Mouse (Mus musculus) cerebellum, adult 2 months (tissue): ENCODE results near the gene Mtfp1. TPM values are rescaled to one million over a fixed set of nuclear protein-coding genes. Genes with fewer than 3 reads are reported as not detected.
"Not testable (repeated sequence)": the region's sequence is repeated elsewhere in the genome, so short reads cannot be mapped to it uniquely, and the experiment has no call there.

Experiments
- DNase-seq, 2 experiments: peaks; one replicate each; pipeline ENCODE4 v3.0.0; 2021
- H3K27ac ChIP-seq: fragments of 200-500 bp; 2 replicates; pipeline ENCODE4 v1.5.1; 2012; ENCODE audit warnings: low read length, control low read depth, inconsistent platforms; ENCODE audit not compliant: insufficient read depth
- H3K27me3 ChIP-seq: fragments of 200-500 bp; 2 replicates; pipeline ENCODE4 v1.6.1; 2012; ENCODE audit warnings: inconsistent platforms, mild to moderate bottlenecking, low read length, moderate library complexity; ENCODE audit not compliant: control insufficient read depth, insufficient read depth
- H3K4me1 ChIP-seq: fragments of 200-500 bp; 2 replicates; pipeline ENCODE4 v1.6.1; 2011; ENCODE audit warnings: low read length; ENCODE audit not compliant: control insufficient read depth, insufficient read depth
- H3K4me3 ChIP-seq: fragments of 200-500 bp; replicated peaks from 2 replicates; pipeline ENCODE3; 2011; ENCODE audit warnings: mild to moderate bottlenecking, low read depth, low read length, control low read depth; ENCODE audit not compliant: insufficient read depth
- CTCF ChIP-seq: fragments of 200-500 bp; IDR thresholded peaks from 2 replicates; pipeline ENCODE4 v1.5.1; 2011; ENCODE audit warnings: low read depth, mild to moderate bottlenecking, control low read depth, low read length, moderate library complexity, borderline replicate concordance; ENCODE audit not compliant: insufficient read depth
- POLR2A ChIP-seq: fragments of 200-500 bp; IDR thresholded peaks from 2 replicates; pipeline ENCODE4 v1.6.1; 2011; ENCODE audit warnings: low read length, control low read depth, borderline replicate concordance; ENCODE audit not compliant: insufficient read depth
- WGBS: fragments of 180-500 bp; shearing (Covaris S2); methylation state at CpG from one replicate; pipeline ENCODE4 v1.1.7; 2018; 5-methylcytosine and 5-hydroxymethylcytosine counted together
- polyA plus RNA-seq: library from polyadenylated mRNA; depleted of rRNA; stranded (reverse); fragments of >200 nt; gene quantifications from 2 replicates; pipeline ENCODE4 v1.2.3, GENCODE M21; 2012

The Mtfp1 gene
- polyA plus RNA-seq, 1 experiment = 65.2 TPM

DNA sequence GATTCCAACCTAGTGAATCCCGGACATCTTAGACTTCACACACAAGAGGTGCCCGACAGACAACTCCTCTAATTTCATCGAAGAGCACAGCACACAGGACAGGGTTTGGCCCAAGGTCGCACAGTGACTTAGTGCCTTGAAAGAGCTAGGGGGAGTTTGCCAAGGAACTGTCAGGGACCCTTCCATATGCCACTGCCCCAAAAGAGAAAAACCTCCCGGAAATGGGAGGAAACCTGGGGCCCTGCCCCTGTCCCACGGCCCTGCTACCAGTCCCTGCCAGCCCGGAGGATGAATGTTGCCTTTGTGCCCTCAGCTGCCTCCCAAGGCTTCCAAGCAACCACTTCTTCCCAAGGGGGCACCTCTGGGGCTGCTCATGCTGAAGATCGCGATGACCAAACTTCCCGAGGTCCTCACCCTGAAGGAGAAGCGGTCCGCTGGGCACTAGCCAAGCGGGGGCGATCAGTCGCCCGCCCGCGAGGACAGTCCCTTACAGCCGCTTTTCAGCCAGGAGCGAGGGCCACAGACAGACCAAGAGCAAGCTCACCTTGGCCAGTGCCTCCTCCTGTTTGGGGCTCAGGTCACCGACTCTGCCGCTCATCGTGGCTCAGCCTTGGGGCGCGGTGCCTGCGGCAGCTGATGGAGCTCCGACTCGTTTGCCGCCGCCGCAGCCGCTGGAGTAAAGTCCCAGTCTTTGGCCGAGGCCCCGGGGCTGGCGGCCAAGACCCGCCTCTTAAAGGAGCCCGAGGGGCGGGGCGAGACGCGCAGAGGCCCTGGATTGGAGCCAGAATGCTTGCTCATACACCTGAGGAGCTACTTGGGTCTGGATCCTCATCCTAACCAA is 23.1 kb upstream of the Mtfp1 start:
- peak overlapping the region; percentile 18; the same call in 1 of the 2 replicates for H3K27ac ChIP-seq
- H3K4me3 ChIP-seq = peak overlapping the region; percentile 77
- H3K27me3 ChIP-seq = no peaks in the 10 kb centered on the region
- TF ChIP-seq CTCF (no peak), POLR2A (peak; percentile 38; the same call in 1 of the 2 replicates)
- 1% methylated on average over 41 of the region's 41 CpGs for WGBS
- peaks cover 8% of the 10 kb centered on the region; the same call in 1 of the 2 replicates for H3K4me1 ChIP-seq
- DNase-seq = peak; percentile 81 to 83

DNA sequence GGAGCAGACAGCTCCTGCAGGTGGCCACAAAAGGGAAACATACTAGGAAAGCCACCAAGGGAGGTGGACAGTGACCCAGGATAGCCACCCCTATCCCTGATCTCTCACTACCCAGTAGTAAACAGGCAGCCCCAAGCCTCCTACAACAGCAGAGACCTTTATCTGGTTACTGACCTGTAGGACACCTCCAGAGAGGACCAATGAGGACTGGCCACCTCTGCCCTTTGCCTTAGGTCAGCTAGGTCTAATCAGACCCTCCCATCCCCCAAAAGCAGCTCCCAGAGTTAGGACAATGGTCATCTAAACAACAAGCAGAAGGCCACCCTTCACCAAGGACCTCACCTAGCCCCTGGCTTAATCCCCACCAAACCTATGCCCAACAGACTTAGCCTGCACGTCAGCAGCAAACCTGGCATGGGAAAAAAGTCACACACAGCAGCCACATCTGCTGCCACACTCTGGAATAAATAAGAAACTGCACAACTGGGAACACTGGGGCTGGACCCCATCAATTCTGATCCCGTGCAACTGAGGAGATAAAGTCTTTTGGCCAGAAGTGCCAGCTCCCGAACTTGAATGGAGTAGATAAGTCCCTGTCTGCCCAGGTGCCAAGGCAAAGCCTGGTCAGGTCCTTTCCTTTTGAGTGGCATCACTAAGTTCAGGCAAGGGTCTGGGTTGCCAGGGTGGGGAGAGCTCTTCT is 22.3 kb upstream of the Mtfp1 start:
- WGBS = 45% methylated on average over 3 of the region's 3 CpGs
- TF ChIP-seq POLR2A (no peak), CTCF (no peak)
- Histone ChIP-seq H3K27me3 (no peaks in the 10 kb centered on the region), H3K27ac (no peak overlapping the region), H3K4me3 (peak overlapping the region; percentile 77), H3K4me1 (peaks cover 8% of the 10 kb centered on the region; the same call in 1 of the 2 replicates)
- no peak for DNase-seq

DNA sequence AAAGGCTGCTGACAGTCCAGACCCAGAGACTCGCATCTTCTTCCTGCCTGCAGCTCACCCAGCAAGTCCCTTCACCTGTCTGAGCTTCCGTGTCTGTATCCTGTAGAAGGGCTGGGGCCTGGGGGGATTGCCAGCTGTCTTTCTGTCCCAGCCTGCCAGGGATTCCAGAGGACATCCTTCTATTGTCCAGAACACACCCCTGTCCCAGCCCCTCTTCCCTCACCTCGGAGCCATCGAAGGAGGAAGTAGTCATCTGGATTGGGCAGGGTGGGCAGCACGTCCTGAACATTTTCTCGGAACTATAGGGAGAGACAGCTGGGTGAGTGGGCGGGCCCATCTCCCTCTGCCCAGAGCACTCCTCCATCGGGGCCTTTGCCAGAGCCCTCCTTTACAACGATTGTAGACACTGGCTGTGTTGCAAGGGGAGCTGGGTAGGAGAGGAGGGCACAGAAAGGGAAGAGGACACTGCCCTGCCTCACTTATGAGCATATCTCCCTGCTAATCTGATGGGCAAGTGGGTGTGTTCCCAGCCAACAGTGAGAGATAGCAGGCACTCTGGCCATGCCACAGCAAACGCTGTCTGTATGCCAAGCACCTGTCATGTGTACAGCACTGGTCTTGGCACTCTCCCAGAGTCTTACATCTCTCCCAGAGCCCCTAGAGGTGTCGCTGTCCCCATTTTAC is 21.4 kb upstream of the Mtfp1 start:
- 36% methylated on average over 11 of the region's 11 CpGs for WGBS
- Histone ChIP-seq H3K27me3 (no peaks in the 10 kb centered on the region), H3K4me3 (no peak overlapping the region), H3K27ac (no peak overlapping the region), H3K4me1 (peaks cover 8% of the 10 kb centered on the region; the same call in 1 of the 2 replicates)
- no peak for DNase-seq
- TF ChIP-seq POLR2A (no peak), CTCF (no peak)

DNA sequence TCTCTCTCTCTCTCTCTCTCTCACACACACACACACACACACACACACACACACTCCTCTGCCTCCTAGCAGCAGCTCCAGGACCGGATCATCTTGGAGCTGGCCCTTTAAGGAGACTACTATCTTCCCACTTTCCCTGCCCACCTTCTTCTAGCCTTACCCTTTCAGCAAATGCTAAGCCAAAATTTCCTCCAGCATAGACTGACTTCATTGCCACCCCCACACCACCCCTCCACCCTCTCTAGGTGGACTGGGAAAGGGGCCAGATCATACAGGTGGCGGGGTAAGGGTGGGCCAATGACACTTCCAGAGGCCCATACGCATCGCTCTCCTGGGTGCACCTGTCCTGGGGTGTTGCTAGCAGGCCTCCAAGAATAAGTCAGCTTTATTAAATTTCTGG is 20.2 kb upstream of the Mtfp1 start:
- DNase-seq = no peak
- Histone ChIP-seq H3K4me1 (peaks cover 8% of the 10 kb centered on the region; the same call in 1 of the 2 replicates), H3K4me3 (no peak overlapping the region), H3K27me3 (no peaks in the 10 kb centered on the region), H3K27ac (no peak overlapping the region)
- 80% methylated on average over 4 of the region's 4 CpGs for WGBS
- TF ChIP-seq POLR2A = no peak
- no peak for TF ChIP-seq CTCF

DNA sequence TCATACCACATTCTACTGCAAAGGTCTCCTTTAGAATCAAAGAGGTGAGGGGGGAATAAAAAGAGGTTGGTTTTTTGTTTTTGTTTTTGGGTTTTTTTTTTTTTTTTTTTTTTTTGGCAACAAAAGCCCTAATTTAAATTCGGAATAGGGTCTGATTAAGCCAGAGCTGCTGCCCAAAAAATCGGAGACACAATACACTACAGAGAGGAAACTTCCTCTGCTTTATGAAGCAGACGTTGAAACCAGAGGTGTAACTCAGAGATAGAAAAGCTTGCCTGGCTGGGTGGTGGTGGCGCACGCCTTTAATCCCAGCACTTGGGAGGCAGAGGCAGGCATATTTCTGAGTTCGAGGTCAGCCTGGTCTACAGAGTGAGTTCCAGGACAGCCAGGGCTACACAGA is 19.3 kb upstream of the Mtfp1 start:
- not testable (repeated sequence) for H3K4me1 ChIP-seq, H3K27me3 ChIP-seq, H3K27ac ChIP-seq, DNase-seq, H3K4me3 ChIP-seq
- WGBS = 76% methylated on average over 6 of the region's 6 CpGs

DNA sequence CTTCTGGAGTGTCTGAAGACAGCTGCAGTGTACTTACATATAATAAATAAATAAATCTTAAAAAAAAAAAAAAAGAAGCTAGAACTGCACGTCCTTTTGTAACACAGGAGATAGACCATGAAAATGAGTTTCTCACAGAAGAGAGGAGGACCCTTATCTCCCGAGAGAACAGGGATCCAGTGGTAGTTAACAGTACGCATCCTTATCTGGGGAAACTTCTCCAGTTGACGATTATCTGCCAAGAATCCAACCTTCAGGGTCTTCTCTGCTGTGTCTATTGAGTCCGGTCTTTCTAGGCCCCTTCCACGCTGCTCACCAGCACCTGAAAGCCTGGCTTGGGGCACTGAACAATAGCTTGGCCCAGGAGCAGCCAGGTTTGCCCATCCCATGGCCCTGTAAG is 18.7 kb upstream of the Mtfp1 start:
- Histone ChIP-seq H3K27me3 (no peaks in the 10 kb centered on the region), H3K4me3 (no peak overlapping the region), H3K4me1 (peaks cover 8% of the 10 kb centered on the region; the same call in 1 of the 2 replicates), H3K27ac (no peak overlapping the region)
- DNase-seq = no peak
- 91% methylated on average over 6 of the region's 6 CpGs for WGBS
- TF ChIP-seq CTCF (no peak), POLR2A (no peak)

DNA sequence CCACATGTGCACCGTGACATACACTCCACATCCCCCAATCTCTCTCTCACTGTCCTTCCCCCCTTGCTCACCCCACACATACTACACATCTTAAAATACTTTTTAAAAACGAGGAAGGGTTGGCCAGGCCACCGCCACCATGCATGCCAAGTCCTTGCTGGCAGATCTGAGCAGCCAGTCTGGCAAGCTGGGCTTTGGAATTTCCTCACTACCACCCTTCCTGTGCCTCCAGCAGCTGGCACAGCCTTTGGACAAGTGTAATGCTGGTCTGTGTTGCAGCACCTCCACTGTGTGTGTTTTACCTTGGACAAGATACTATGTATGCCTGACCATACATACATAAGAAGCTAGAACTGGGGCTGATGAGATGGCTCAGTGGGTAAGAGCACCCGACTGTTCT is 18.3 kb upstream of the Mtfp1 start:
- no peak overlapping the region for H3K27ac ChIP-seq
- H3K4me3 ChIP-seq = no peak overlapping the region
- peaks cover 8% of the 10 kb centered on the region; the same call in 1 of the 2 replicates for H3K4me1 ChIP-seq
- DNase-seq = no peak
- TF ChIP-seq CTCF (no peak), POLR2A (no peak)
- 59% methylated on average over 4 of the region's 4 CpGs for WGBS
- H3K27me3 ChIP-seq = no peaks in the 10 kb centered on the region
